Comparison of ENCODE assay signal across 26 mouse cellular contexts in the genomic region with DNA sequence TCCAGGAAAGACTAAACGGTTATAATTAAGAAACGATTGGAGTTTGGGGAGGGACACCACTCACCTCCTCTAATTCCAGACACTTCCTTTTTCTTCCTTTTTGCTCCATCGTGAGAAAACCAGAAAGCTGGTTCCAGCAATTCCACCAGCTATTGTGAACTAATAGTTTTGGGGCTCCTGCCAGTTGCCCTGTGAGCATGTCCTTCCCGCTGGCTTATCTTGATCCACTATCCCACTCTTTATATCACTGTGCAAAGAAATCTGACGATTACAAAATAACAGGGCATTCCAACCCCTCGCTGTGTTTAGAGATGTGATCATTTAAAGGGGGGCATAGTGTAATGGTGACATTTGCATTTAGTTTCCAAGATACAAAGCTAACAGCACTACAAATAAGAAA.
A peak's percentile ranks its signal among the peaks of the same experiment; 100 is the strongest.
DNase-seq lines count a peak whose midpoint lies in the region; ATAC-seq and TF ChIP-seq lines count a peak whose summit lies in the region.
"Had no signal": no experiment of that assay in that cellular context is flagged by ENCODE, and none has a peak within 500 bp of the region (broad histone marks: within the 10 kb centered on the region; RNA-seq: fewer than 3 reads in every experiment).

No protein-coding gene starts in this region.

- no peaks in the 10 kb centered on the region for H3K36me3 ChIP-seq in heart, embryonic 13.5 days
- H3K36me3 ChIP-seq in lung, embryonic 15.5 days = no peaks in the 10 kb centered on the region
- no peaks in the 10 kb centered on the region for H3K36me3 ChIP-seq in testis, adult 2 months (ENCODE audit: control insufficient read depth, insufficient read depth, low read length)
- H3K36me3 ChIP-seq: embryonic facial prominence, embryonic 13.5 days; forebrain, embryonic 10.5 days; G1E; heart, embryonic 10.5 days; hindbrain, embryonic 12.5 days; hindbrain, embryonic 15.5 days had no signal

- TF ChIP-seq POLR2A in testis, adult 2 months (IDR thresholded peaks at IDR 0.05; ENCODE audit: control insufficient read depth, low read depth, low read length) = no peak

- DNase-seq in heart, postnatal 36 days = no peak
- no peak for DNase-seq in lung, adult 18-20 months
- no peak for DNase-seq in testis, postnatal 14 days (ENCODE audit: low spot score)
- DNase-seq: adrenal gland, postnatal 10 days; adrenal gland, postnatal 36 days; B cell, adult 2 months; cerebellum, adult 18-20 months; cerebellum, adult 9-10 months; cerebellum, postnatal 14 days; gastrocnemius, postnatal 10 days; gastrocnemius, postnatal 36 days; heart, adult 2 months; heart, postnatal 10 days had no signal

- H3K9me3 ChIP-seq in heart, embryonic 13.5 days = no peaks in the 10 kb centered on the region
- no peaks in the 10 kb centered on the region for H3K9me3 ChIP-seq in lung, embryonic 15.5 days
- H3K9me3 ChIP-seq: embryonic facial prominence, embryonic 13.5 days; forebrain, embryonic 10.5 days; forebrain, embryonic 13.5 days; heart, embryonic 10.5 days; hindbrain, embryonic 12.5 days; hindbrain, embryonic 15.5 days had no signal

- WGBS in heart, embryonic 13.5 days = 51% methylated on average over 6 of the region's 6 CpGs
- WGBS in lung, embryonic 15.5 days = 35% methylated on average over 6 of the region's 6 CpGs

- intact Hi-C loops in heart, postnatal 36 days (cut with DNase I) = no loop called here

- no peaks in the 10 kb centered on the region for H3K27me3 ChIP-seq in heart, embryonic 13.5 days (replicated peaks)
- H3K27me3 ChIP-seq in lung, embryonic 15.5 days = no peaks in the 10 kb centered on the region
- H3K27me3 ChIP-seq in testis, adult 2 months (ENCODE audit: control insufficient read depth, insufficient read depth, low read length) = no peaks in the 10 kb centered on the region
- H3K27me3 ChIP-seq: CH12.LX; embryonic facial prominence, embryonic 13.5 days; forebrain, embryonic 13.5 days; hindbrain, embryonic 12.5 days; hindbrain, embryonic 15.5 days; Patski had no signal

- no peak overlapping the region for H3K9ac ChIP-seq in heart, embryonic 13.5 days
- H3K9ac ChIP-seq in lung, embryonic 15.5 days = no peak overlapping the region
- H3K9ac ChIP-seq: embryonic facial prominence, embryonic 13.5 days; forebrain, embryonic 13.5 days; hindbrain, embryonic 12.5 days; hindbrain, embryonic 15.5 days had no signal

- no peak for ATAC-seq in heart, embryonic 13.5 days (ENCODE audit: extremely low read depth, insufficient number of reproducible peaks, low FRiP score, low TSS enrichment)
- ATAC-seq in lung, embryonic 15.5 days (ENCODE audit: borderline replicate concordance, extremely low read depth, low FRiP score, low TSS enrichment) = peak; percentile 48; the same call in 1 of the 2 replicates
- ATAC-seq: forebrain, embryonic 13.5 days; forebrain, embryonic 16.5 days; Patski had no signal

- H3K27ac ChIP-seq in heart, embryonic 13.5 days (replicated peaks) = peak overlapping the region; percentile 8; the same call in 1 of the 2 replicates
- peak overlapping the region; percentile 45 for H3K27ac ChIP-seq in lung, embryonic 15.5 days
- peak overlapping the region; percentile 49; the same call in 1 of the 2 replicates for H3K27ac ChIP-seq in testis, adult 2 months (ENCODE audit: control insufficient read depth, insufficient read depth, low read depth, low read length)
- H3K27ac ChIP-seq: embryonic facial prominence, embryonic 13.5 days; forebrain, embryonic 10.5 days; forebrain, embryonic 13.5 days; heart, adult 2 months; heart, embryonic 10.5 days; hindbrain, embryonic 12.5 days; hindbrain, embryonic 15.5 days had no signal

- no peak overlapping the region for H3K4me2 ChIP-seq in heart, embryonic 13.5 days
- H3K4me2 ChIP-seq in lung, embryonic 15.5 days = peak overlapping the region; percentile 13; the same call in 1 of the 2 replicates
- H3K4me2 ChIP-seq: embryonic facial prominence, embryonic 13.5 days; forebrain, embryonic 13.5 days; hindbrain, embryonic 12.5 days; hindbrain, embryonic 15.5 days had no signal

- no peak overlapping the region for H3K4me3 ChIP-seq in heart, embryonic 13.5 days
- H3K4me3 ChIP-seq in lung, embryonic 15.5 days = no peak overlapping the region
- H3K4me3 ChIP-seq in testis, adult 2 months (ENCODE audit: control insufficient read depth, low read depth, low read length) = no peak overlapping the region
- H3K4me3 ChIP-seq: embryonic facial prominence, embryonic 13.5 days; forebrain, embryonic 10.5 days; forebrain, embryonic 13.5 days; heart, adult 2 months; heart, embryonic 10.5 days; hindbrain, embryonic 12.5 days; hindbrain, embryonic 15.5 days had no signal

- no peak for TF ChIP-seq CTCF in testis, adult 2 months (IDR thresholded peaks at IDR 0.05; ENCODE audit: control insufficient read depth, insufficient read depth, insufficient replicate concordance, low read depth, low read length)

- H3K4me1 ChIP-seq in heart, embryonic 13.5 days = 0 out of 2 replicates have a peak, but pooled peaks cover 5% of the 10 kb centered on the region
- H3K4me1 ChIP-seq in lung, embryonic 15.5 days = peaks cover 20% of the 10 kb centered on the region
- H3K4me1 ChIP-seq in testis, adult 2 months (ENCODE audit: control insufficient read depth, insufficient read depth, low read length) = no peaks in the 10 kb centered on the region
- H3K4me1 ChIP-seq: forebrain, embryonic 10.5 days; forebrain, embryonic 13.5 days; hindbrain, embryonic 12.5 days; hindbrain, embryonic 15.5 days had no signal
